Mouse (Mus musculus): ENCODE measurements around the gene Otos.
A peak's percentile ranks its signal among the peaks of the same experiment; 100 is the strongest.

The Otos gene

GRCm38 (mm10) chr1:92646111-92646510 lies 2.5 kb downstream of the Otos start:
- no peak for DNase-seq

- no peak for DNase-seq
Observed at GRCm38 (mm10) chr1:92644916-92645315, 3.7 kb downstream of the Otos start.

- DNase-seq = no peak
Observed at GRCm38 (mm10) chr1:92643691-92644090, 5.0 kb downstream of the Otos start.

- peak; percentile 89 for DNase-seq
Observed at GRCm38 (mm10) chr1:92641514-92642272, 6.9 kb downstream of the Otos start, which contains the start of gene Cops9. Gene Cops9 (minus strand): TSS chr1:92641985.

GRCm38 (mm10) chr1:92640393-92640792 lies 8.2 kb downstream of the Otos start:
- no peak for DNase-seq

- no peak for DNase-seq
Observed at GRCm38 (mm10) chr1:92638736-92639135, 9.9 kb downstream of the Otos start.

GRCm38 (mm10) chr1:92638181-92638580 lies 10.5 kb downstream of the Otos start:
- DNase-seq = no peak

GRCm38 (mm10) chr1:92637501-92638172 lies 11.0 kb downstream of the Otos start:
- no peak for DNase-seq

- no peak for DNase-seq
Observed at GRCm38 (mm10) chr1:92636676-92637075, 12.0 kb downstream of the Otos start.

- DNase-seq = no peak
Observed at GRCm38 (mm10) chr1:92636015-92636414, 12.6 kb downstream of the Otos start.

- no peak for DNase-seq
Observed at GRCm38 (mm10) chr1:92634976-92635599, 13.6 kb downstream of the Otos start.

- no peak for DNase-seq
Observed at GRCm38 (mm10) chr1:92634569-92634968, 14.1 kb downstream of the Otos start.

GRCm38 (mm10) chr1:92633726-92634125 lies 14.9 kb downstream of the Otos start:
- no peak for DNase-seq

GRCm38 (mm10) chr1:92632948-92633347 lies 15.7 kb downstream of the Otos start:
- no peak for DNase-seq

- DNase-seq = no peak
Observed at GRCm38 (mm10) chr1:92632196-92632595, 16.4 kb downstream of the Otos start.

- no peak for DNase-seq
Observed at GRCm38 (mm10) chr1:92628227-92628626, 20.4 kb downstream of the Otos start.

GRCm38 (mm10) chr1:92618360-92618759 lies 30.3 kb downstream of the Otos start:
- DNase-seq = no peak

- DNase-seq = no peak
Observed at GRCm38 (mm10) chr1:92617488-92617887, 31.2 kb downstream of the Otos start, which contains the start of gene Olfr12. Gene Olfr12 (plus strand): TSS chr1:92617788.

GRCm38 (mm10) chr1:92616046-92616445 lies 32.6 kb downstream of the Otos start:
- no peak for DNase-seq

GRCm38 (mm10) chr1:92614516-92614915 lies 34.1 kb downstream of the Otos start:
- no peak for DNase-seq

GRCm38 (mm10) chr1:92613175-92613574 lies 35.5 kb downstream of the Otos start:
- no peak for DNase-seq

GRCm38 (mm10) chr1:92611008-92611407 lies 37.6 kb downstream of the Otos start:
- DNase-seq = peak; percentile 32

GRCm38 (mm10) chr1:92607711-92608110 lies 40.9 kb downstream of the Otos start:
- DNase-seq = no peak

GRCm38 (mm10) chr1:92605482-92605881 lies 43.2 kb downstream of the Otos start, which contains the start of gene Olfr1410:
Gene Olfr1410 (plus strand): TSS chr1:92605782.
- DNase-seq = no peak

Data from liver (tissue).